Mouse (Mus musculus) c-Kit-positive CD71-negative TER-119-negative erythroid progenitor cells, embryonic 14.5 days (primary cell): ENCODE results near the gene Ccdc71.

Source experiments
- DNase-seq: peaks from one replicate; pipeline ENCODE4 v3.0.0-alpha.2; 2013; ENCODE audit warnings: low read depth

The Ccdc71 gene

DNA sequence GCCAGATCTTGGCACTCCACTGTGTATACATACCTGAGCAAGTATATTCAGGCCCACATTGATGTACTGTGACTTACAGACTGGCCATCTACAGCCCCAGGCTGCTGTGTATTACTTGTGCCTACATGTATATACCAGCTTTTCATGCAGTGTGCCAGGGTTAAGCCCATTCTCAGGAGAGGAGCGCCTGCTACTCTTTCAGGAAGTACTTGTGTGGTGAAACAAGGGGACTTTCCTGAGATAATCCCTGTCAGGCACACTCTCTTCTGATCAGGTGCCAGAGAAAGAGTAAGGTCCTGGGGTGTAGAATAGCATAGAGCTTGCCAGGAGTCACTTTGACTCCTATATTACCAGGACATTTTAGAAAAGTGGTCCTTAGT lies 398 bp upstream of the Ccdc71 start:
- DNase-seq = no peak

DNA sequence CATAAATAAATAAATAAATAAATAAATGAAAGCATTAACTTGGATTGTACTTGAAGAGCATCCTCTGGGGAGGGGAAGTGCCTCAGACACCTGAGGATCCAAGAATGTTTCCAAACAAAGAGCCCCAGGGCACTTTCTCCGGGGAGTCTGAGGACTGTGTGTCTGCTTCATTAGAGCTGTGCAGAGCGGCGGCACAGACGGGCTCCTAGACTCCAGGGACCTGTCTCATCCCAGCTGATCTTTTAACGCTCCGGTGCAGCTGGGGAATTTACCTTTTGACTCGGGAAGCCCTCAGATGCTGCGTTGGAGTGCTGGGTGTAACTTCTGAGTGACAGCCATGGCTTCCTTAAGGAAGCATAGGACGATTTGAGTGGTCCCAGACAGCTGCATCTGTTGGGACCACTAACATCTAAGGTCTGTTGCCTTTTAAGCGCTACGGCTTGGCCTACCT lies 879 bp downstream of the Ccdc71 start, which contains the start of gene Klhdc8b:
Gene Klhdc8b (minus strand): TSS at position 401 of the 451 bp plus-strand sequence.
- no peak for DNase-seq

DNA sequence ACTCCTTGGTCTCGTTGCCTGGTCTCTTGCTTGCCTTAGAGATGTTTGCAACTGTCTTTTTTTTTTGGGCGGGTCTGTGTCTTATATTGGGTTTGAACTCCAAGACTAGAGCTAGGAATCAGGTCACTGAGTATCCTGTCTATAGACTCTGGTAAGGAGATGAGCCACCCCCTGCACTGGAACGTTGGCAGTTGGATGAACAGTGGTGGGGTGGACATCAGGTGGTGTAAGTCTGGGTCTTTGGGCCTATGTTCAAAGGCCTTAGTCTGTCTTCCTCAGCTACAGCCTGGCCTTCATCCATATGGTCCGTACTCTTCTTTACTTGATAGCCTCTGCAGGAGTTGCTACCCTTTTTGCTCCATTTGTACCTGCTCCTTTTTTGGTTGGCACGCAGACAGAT lies 1.3 kb downstream of the Ccdc71 start:
- no peak for DNase-seq

DNA sequence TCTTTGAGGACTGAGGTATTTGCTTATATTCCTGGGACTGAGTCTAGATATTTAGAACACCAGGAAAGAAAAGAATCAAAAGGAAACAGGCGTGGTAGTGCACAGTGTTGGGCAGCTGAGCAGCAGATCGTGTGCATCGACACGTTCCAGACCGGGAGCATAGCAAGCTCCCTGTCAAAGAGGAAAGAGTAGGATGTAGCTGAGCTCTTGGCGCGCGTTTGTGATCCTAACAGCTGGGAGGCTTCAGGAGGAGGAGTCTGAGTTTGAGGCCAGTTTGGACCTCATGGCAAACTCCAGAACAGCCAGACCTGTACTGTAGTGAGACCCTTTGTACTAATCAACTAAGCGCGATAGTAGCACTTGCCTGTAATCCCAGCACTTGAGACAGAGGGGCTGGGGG lies 1.9 kb downstream of the Ccdc71 start:
- no peak for DNase-seq

DNA sequence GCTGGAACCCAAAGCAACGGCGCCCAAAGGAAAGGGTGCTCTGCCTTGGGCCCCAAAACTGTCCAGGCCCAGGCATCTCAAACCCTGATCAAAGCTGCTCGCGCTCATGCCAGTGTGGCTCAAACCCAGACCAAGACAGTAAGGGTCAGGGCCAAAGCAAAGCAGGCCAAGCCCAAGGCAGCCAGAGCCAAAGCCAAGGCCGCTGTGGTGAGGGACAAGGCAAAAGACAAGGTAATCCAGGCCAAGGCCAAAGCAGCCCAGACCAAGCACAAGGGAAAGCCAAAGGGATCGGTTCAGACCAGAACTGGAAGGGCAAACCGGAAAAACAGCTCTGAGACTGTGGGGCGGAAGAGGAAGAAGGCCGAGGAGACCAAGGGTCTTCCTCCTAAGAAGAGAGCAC lies 3.4 kb downstream of the Ccdc71 start:
- DNase-seq = no peak

DNA sequence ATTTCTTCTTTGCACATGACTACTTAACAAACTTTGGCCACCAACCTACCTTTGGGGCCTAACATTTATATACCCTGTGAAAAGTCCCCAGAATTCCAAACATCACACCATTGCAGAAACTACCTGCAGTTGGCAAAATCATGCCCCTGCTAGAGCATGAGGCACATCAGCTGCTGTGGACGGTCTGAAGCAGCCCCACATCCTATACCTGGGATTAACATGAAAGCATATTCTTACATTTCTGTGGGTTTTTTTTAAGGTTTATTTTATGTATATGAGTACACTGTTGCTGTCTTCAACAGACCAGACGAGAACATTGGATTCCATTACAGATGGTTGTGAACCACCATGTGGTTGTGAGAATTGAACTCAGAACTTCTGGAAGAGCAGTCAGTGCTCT lies 5.9 kb downstream of the Ccdc71 start:
- DNase-seq = no peak

DNA sequence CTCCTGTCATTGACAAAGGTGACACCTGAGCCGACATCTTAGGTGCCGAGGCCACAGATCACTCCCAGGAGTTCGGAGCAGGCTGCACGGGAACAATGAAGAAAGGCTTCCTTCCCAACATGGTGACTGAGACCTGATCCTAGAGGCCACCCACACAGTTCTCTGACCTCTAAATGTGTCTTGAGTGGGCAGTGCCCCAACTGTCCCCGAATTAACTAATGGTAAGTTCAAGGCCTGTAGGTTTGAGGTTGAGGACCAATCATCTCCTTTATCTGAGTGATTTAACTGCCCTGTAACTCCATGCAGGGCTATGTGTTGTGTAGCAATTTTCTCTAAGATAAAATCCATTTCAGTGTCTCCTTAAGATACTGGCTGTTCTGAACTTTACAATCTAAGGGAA lies 9.1 kb downstream of the Ccdc71 start:
- DNase-seq = no peak

DNA sequence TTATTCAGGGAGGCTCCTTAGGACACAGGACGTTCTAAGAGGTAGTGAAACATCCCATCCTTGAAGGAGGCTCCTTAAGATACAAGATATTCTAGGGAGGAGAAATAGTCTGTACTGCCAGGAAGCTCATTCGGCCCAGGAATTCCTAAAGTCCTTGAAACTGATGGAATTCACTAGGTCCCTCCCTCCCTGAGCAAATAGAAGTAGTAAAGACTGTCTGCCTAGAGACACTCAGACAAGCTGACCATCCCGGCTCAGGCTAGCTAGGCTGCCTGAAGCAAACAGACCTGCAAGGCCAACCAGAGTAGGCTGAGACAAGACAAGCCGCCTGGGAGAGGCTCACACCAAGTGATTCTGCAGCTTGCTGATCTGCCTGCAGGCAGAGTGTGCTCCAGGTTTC lies 9.5 kb downstream of the Ccdc71 start:
- DNase-seq = no peak

DNA sequence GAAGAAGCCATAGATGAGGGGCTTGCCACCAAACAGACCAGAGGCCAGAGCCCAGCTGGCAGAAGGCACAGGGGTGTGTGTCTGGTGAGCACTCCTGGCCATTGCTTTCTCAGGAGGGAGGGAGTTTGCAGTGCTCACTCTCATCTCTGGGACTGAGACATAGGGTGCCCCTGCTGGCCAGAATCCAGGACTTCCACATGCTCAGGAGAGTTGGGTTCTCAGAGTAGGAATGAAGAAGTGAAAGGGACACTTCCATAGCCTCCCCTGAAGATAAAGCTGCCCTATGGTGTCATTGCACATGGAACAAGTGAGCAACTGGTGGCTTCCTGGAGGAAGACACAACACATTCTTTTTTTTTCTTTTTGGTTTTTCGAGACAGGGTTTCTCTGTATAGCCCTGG lies 14.2 kb downstream of the Ccdc71 start:
- DNase-seq = no peak

DNA sequence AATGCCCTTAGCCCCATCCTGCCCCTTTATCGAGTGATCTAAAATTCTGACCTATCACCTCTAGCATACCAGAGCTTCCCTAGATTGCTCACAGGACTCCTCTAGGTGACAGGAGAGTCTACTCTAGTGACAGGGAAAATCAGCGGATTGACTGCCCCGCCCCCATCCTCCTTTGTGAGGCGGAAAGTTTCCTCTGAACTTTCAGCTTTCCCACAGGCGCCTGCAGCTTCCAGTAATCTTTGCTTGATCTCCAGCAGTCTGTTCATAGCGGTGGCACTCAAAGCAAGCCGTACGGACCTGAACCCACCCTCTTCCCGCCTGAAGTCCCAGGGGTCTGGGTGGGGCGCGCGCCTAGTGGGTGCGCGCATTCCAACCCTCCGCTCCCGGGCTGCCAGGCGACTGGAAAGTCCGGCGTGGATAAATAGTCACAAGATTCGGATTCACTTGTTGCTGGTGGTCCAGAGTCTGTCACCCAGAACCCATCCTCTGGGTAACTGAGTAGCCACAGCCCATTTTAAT lies 18.4 kb downstream of the Ccdc71 start:
- no peak for DNase-seq

DNA sequence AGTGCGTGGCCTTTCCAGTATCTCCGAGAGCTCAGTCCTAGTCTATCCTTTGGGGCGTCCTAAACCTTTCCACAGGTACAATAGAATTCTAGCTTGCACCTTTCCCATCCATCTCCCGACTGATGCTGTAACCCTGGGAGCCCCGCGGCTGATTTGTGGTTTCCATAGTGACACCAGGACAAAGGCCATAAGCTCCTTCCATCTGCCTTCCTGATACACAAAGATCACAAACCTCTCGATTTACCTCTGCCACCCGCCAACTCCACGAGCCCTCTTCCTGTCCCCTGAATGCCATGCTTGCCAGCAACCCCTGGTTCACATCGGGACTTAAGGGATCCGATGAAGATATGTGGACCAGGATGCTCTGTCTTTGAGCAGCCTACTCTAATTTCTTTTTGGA lies 18.9 kb downstream of the Ccdc71 start:
- DNase-seq = no peak

DNA sequence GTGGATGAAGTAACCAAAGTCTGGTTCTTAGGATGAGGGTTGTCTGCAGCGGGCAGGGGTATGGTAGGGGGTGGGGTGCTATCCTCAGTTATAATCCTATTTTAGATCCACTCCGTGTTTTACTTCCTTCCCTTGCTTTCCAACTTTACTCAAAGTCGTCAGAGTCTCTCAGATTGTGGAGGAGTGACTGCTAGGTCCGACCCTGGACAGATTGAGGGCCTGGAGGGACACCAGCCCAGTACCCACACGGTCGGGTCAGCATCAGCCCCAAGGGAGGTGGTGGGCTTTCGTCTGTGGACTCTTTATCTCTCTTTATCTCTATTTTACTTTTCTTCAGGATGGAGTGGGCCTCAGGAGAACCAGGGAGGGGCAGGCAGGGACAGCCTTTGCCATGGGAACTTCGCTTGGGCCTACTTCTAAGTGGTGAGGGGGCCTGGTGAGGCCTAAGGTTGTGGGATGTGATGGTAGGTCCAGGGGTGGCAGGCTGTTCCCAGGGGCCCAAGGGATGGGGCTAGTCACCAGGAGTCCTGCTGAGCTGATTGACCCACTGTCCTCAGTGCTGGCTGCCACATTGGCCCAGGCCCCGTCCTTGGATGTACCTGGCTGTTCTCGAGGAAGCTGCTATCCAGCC lies 19.5 kb downstream of the Ccdc71 start, which contains the start of gene Lamb2:
Gene Lamb2 (plus strand): TSS at position 16 of the 631 bp plus-strand sequence.
- DNase-seq = no peak

DNA sequence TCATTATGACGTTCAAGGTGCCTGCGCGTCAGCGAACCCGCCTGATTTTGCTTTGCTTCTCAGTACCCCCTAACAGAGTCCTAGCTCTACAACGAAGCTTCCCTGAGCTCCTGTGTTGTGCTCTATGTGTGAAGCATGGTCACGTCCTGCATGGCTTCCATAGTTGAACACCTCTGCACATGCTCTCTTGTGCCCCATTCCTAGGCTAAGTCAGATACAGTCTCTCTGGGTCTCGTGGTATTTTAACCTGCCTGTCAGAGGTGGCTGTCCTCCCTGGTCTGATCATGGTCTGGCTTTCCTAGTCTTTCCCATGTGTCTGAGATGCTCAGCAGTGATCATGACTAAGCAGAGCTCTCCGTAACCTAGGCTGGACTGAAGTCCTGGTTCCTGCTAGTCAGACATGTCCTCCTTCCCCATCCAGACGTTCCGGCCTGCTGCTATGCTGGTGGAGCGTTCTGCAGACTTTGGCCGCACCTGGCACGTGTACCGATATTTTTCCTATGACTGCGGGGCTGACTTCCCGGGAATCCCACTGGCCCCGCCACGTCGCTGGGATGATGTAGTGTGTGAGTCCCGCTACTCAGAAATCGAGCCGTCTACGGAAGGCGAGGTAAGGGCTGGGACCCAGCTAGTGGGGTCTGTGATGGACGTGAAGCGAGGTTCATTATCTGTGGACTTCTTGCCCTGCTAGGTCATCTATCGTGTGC lies 20.6 kb downstream of the Ccdc71 start:
- no peak for DNase-seq

DNA sequence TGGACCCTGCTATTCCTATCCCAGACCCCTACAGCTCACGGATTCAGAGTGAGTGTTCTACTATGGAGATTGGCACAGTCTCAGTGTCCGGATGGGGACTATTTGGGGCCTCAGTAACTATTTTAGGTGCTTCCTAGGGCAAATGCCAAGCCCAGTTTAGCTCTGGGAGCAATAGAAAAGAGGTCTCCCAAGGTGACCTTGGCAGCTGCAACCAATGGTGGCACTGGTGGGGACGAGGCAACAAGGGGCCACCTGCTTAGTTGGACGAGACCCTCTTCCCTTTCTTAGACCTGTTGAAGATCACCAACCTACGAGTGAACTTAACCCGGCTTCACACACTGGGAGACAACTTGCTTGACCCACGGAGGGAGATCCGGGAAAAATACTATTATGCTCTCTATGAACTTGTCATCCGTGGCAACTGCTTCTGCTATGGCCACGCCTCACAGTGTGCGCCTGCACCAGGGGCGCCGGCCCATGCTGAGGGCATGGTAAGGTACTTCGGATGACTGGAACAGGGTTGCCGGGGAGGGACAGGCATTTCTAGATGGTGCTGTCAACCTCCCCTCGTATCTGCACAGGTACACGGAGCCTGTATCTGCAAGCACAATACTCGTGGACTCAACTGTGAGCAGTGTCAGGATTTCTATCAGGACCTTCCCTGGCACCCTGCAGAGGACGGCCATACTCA lies 21.3 kb downstream of the Ccdc71 start:
- DNase-seq = no peak

DNA sequence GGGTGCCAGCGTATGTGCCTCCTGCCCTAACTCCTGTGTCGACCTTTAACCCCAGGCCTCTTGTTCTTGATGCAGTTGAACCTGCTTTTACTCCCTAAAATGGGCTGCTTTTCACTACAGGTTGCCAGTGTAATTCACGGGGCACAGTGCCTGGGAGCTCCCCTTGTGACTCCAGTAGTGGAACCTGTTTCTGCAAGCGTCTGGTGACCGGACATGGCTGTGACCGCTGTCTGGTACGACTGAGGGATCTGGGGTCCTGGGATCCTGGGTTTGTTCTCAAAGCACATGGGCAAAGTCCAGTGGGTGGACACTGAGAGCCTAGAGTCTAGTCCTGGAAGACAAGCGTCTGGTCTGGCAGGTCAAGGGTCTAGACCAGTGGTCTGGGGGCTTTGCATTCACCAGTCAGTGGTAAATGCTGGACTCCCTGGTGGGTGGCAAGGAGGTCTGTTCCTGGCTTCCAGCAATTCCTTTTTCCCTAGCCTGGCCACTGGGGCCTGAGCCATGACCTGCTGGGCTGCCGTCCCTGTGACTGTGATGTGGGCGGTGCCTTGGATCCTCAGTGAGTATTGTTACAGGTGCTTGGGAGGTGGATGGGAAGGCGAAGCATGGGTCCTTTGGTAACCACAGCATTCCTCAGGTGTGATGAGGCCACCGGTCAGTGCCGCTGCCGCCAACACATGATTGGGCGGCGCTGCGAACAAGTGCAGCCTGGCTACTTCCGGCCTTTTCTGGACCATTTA lies 22.9 kb downstream of the Ccdc71 start:
- no peak for DNase-seq

DNA sequence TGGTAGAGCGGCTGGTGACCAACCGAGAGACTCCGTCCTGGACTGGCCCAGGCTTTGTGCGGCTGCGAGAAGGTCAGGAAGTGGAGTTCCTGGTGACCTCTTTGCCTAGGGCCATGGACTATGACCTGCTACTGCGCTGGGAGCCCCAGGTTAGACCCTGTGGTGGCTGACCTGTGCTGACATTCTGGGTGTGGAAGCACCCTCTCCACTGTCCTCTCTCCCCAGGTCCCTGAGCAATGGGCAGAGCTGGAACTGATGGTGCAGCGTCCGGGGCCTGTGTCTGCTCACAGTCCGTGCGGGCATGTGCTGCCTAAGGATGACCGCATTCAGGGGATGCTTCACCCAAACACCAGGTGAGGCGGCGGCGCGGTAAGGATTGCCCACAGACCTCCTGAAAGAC lies 23.7 kb downstream of the Ccdc71 start:
- DNase-seq = no peak

DNA sequence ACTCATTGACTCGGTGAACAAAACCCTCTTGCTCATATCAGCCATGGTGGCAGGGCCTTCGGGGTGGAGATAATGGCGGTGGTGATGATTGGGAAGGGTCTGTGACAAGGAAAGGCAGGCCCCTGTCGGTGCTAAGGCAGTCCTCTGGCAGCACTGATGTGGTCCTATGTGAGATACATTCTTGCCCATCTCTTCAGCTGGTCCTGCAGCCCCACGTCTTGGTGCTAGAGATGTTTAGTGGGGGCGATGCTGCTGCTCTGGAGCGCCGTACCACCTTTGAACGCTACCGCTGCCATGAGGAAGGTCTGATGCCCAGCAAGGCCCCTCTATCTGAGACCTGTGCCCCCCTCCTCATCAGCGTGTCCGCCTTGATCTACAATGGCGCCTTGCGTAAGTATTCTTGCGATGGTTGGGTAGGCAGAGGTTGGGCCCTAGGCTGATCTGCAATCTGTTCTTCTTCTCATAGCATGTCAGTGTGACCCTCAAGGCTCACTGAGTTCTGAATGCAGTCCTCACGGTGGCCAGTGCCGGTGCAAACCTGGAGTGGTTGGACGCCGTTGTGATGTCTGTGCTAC lies 25.1 kb downstream of the Ccdc71 start:
- no peak for DNase-seq

DNA sequence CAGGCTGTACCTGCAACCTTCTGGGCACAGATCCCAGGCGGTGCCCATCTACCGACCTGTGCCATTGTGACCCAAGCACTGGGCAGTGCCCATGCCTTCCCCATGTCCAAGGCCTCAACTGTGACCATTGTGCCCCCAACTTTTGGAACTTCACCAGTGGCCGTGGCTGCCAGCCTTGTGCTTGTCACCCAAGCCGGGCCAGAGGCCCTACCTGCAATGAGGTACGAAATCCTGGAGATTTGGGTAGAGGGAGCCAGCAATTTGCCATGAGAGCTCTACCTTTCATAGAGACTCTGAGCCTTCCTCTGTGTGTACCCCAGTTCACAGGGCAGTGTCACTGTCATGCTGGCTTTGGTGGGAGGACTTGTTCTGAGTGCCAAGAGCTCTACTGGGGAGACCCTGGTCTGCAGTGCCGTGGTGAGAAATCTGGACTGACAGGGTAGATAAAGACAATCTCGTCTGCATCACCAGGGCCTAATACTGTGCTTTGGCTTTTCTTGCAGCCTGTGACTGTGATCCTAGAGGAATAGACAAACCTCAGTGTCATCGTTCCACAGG lies 26.7 kb downstream of the Ccdc71 start:
- no peak for DNase-seq

DNA sequence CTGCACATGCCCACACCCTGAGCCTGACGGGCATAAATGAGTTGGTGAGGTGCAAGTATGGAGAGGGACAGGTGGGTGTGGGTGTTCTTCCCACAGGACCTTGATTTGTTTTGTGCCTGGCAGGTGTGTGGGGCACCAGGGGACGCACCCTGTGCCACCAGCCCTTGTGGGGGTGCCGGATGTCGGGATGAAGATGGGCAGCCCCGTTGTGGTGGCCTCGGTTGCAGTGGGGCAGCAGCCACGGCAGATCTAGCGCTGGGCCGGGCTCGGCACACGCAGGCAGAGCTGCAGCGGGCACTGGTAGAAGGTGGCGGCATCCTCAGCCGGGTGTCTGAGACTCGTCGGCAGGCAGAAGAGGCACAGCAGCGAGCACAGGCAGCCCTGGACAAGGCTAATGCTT lies 28.1 kb downstream of the Ccdc71 start:
- no peak for DNase-seq

DNA sequence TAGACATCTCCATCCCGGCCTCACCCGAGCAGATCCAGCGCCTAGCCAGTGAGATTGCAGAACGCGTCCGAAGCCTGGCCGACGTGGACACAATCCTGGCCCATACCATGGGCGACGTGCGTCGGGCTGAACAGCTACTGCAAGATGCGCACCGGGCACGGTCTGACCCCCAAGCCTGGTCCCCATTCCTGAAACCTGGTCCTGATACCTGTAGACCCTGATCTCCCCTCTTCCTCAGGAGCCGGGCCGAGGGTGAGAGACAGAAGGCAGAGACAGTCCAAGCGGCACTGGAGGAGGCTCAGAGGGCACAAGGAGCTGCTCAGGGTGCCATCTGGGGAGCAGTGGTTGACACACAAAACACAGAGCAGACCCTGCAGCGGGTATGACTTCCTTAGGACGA lies 28.9 kb downstream of the Ccdc71 start:
- DNase-seq = no peak

DNA sequence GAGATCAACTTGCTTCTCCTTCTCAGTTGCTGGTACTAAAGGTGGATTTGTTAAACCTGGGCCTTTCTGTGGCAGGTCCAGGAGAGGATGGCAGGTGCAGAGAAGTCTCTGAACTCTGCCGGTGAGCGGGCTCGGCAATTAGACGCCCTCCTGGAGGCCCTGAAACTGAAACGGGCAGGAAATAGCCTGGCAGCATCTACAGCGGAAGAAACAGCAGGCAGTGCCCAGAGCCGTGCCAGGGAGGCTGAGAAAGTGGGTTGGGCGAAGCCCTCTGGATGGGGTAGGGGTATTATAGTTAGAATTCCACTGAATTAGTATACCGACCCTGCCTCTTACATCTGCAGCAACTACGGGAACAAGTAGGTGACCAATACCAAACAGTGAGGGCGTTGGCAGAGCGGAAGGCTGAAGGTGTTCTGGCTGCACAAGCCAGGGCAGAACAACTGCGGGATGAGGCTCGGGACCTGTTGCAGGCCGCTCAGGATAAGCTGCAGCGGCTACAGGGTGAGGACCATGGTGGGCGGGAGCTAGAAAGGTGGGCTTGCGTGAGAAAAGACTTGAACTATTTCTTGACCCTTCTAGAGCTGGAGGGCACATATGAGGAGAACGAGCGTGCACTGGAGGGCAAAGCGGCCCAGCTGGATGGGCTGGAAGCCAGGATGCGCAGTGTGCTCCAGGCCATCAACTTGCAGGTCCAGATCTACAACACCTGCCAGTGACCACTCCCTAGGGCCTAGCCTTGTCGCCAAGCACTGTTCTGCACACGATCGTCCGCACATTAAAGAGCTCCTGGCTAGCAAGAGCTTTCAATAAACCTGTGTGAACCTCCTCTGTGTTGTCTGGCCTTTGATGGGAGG lies 29.6 kb downstream of the Ccdc71 start:
- no peak for DNase-seq
